Mouse (Mus musculus): ENCODE measurements around the gene Shroom3. TPM values are rescaled to one million over a fixed set of nuclear protein-coding genes. Genes with fewer than 3 reads are reported as not detected.

Gene Shroom3
- polyA plus RNA-seq, 1 experiment from 2014 or later, result 0.22 TPM

DNA sequence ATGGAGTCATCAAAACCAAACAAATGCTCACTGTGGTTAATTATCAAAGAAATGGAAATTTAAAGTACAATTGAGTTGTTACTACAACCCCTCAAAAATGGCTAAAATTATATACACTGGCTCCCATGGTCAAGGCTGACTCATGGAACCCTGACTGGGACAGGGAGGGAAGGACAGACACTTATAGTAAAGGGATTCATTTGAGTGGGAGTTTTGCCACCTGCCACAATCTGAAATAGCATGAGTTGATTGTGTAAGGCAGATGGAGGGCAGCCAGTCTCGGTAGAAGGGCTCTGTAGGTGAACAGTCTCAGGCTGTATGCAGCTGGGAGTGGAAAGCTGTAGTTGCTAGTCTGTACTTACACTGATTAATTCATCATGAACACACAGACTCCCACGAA, 297.6 kb downstream of the Shroom3 start:
- Histone ChIP-seq H3K27me3 (no peaks in the 10 kb centered on the region), H3K36me3 (replicated peaks) (no peaks in the 10 kb centered on the region), H3K9ac (no peak overlapping the region), H3K27ac (replicated peaks) (no peak overlapping the region), H3K4me1 (replicated peaks) (no peaks in the 10 kb centered on the region), H3K4me2 (no peak overlapping the region), H3K9me3 (replicated peaks) (no peaks in the 10 kb centered on the region), H3K4me3 (replicated peaks) (no peak overlapping the region)
- WGBS (ENCODE audit: insufficient replicate concordance), result 60% methylated on average over 2 of the region's 2 CpGs
- no peak for ATAC-seq (ENCODE audit: insufficient read depth)

DNA sequence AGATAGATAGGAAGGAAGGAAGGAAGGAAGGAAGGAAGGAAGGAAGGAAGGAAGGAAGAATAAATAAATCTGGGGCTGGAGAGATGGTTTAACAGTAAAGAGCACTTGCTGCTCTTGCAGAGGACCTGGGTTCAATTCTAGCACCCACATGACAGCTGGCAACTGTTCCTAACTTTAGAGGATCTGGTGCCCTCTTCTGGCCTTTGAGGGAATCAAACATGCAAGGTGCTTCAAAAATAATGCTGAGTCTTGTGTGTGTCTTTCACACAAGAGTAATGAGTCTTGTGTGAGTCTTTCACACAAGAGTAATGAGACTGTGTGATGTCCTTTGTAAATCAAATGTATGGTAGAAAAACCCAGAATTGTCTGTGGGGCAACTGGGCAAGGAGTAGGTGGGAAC, 299.4 kb downstream of the Shroom3 start:
- Histone ChIP-seq H3K36me3 (replicated peaks) (no peaks in the 10 kb centered on the region), H3K9me3 (replicated peaks) (no peaks in the 10 kb centered on the region), H3K4me3 (replicated peaks) (no peak overlapping the region), H3K4me2 (no peak overlapping the region), H3K9ac (no peak overlapping the region), H3K27me3 (no peaks in the 10 kb centered on the region), H3K4me1 (replicated peaks) (no peaks in the 10 kb centered on the region), H3K27ac (replicated peaks) (no peak overlapping the region)
- no peak for ATAC-seq (ENCODE audit: insufficient read depth)

GRCm38 (mm10) chr5:92983942-92984341, 300.7 kb downstream of the Shroom3 start:
- no peak overlapping the region for H3K27ac ChIP-seq (replicated peaks)
- no peak for ATAC-seq (ENCODE audit: insufficient read depth)
- 24% methylated on average over 2 of the region's 2 CpGs for WGBS (ENCODE audit: insufficient replicate concordance)
- no peaks in the 10 kb centered on the region for H3K27me3 ChIP-seq
- H3K4me3 ChIP-seq (replicated peaks), result no peak overlapping the region
- no peaks in the 10 kb centered on the region for H3K36me3 ChIP-seq (replicated peaks)
- H3K9me3 ChIP-seq (replicated peaks), result no peaks in the 10 kb centered on the region
- no peak overlapping the region for H3K9ac ChIP-seq
- no peak overlapping the region for H3K4me2 ChIP-seq
- H3K4me1 ChIP-seq (replicated peaks), result no peaks in the 10 kb centered on the region; the same call in 1 of the 2 replicates

DNA sequence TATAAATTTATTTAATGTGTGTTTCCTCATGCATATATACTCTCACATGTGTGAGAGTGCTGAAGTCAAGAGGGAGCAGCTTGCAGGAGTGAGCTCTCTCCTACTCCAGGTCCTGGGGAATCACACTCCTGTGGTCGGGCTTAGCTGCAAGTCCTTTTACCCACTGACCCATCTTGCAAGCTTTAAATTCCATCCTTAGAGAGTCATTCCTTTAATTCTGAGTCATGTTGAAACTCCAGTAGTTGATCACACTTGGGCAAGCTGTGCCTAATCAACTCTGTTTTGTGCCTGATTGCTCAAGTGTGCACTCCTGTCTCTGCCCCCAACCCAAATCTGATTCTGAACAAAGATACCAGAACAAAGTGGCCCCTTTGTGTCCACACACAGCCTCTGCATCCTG, 301.5 kb downstream of the Shroom3 start:
- Histone ChIP-seq H3K4me1 (replicated peaks) (no peaks in the 10 kb centered on the region; the same call in 1 of the 2 replicates), H3K27me3 (no peaks in the 10 kb centered on the region), H3K36me3 (replicated peaks) (no peaks in the 10 kb centered on the region), H3K4me2 (no peak overlapping the region), H3K27ac (replicated peaks) (no peak overlapping the region), H3K4me3 (replicated peaks) (no peak overlapping the region), H3K9me3 (replicated peaks) (no peaks in the 10 kb centered on the region), H3K9ac (no peak overlapping the region)
- no peak for ATAC-seq (ENCODE audit: insufficient read depth)
- WGBS (ENCODE audit: insufficient replicate concordance), result 47% methylated on average over 1 of the region's 1 CpGs

GRCm38 (mm10) chr5:92985391-92985790, 302.2 kb downstream of the Shroom3 start:
- Histone ChIP-seq H3K4me1 (replicated peaks) (no peaks in the 10 kb centered on the region; the same call in 1 of the 2 replicates), H3K4me3 (replicated peaks) (no peak overlapping the region), H3K9ac (no peak overlapping the region), H3K27me3 (no peaks in the 10 kb centered on the region), H3K9me3 (replicated peaks) (no peaks in the 10 kb centered on the region), H3K27ac (replicated peaks) (no peak overlapping the region), H3K36me3 (replicated peaks) (no peaks in the 10 kb centered on the region), H3K4me2 (no peak overlapping the region)
- ATAC-seq (ENCODE audit: insufficient read depth), result 0 out of 2 replicates have a peak, but pooled peaks have one; percentile 34
- 67% methylated on average over 2 of the region's 2 CpGs for WGBS (ENCODE audit: insufficient replicate concordance)

DNA sequence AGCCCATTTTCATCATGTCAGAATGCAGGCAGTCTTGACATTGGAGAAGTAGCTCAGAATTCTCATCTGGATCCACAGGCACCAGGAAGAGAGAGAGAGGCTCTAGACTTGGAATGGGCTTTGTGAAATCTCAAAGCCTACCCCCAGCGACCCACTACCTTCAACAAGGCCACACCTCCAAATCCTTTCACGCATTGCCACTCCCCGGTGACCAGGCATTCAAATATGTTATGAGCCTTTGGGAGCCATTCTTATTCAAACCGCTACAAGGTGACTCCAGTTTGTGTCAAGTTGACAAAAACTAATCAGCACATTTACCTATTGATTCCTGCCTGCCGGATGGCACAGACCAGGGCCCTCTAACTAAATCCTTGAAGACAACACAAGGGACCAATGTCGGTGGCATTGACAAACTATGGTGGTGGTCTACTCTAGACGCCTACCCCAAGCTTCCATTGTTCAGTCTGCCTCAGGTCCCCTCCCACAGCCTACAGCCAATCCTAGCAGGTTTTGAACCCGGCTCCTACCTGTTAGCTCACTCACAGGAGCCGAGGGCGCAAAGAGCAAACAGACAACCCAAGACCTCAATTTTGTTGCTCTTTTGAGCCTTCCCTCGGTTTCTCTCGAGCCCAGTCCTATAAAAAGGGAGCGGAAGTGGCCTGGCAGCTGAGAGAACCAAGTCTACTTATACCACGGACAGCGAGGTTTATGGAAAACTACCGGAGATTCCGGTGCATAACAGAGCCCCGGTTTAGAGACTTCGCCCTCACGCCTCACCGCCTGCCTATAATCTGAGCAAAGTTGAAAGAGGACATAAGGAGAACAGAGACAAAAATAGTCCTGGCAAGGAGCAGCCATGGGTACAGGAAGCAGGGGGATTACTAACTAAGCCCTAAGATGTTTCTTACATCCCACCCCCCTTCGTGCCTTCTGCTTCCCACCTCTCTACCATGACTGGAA, 303.7 kb downstream of the Shroom3 start:
- 75% methylated on average over 22 of the region's 22 CpGs for WGBS (ENCODE audit: insufficient replicate concordance)
- ATAC-seq (ENCODE audit: insufficient read depth), result no peak
- no peak overlapping the region for H3K27ac ChIP-seq (replicated peaks)
- H3K9me3 ChIP-seq (replicated peaks), result no peaks in the 10 kb centered on the region
- no peak overlapping the region for H3K4me2 ChIP-seq
- H3K9ac ChIP-seq, result no peak overlapping the region
- H3K36me3 ChIP-seq (replicated peaks), result no peaks in the 10 kb centered on the region
- H3K4me3 ChIP-seq (replicated peaks), result no peak overlapping the region
- no peaks in the 10 kb centered on the region for H3K27me3 ChIP-seq
- H3K4me1 ChIP-seq (replicated peaks), result no peaks in the 10 kb centered on the region; the same call in 1 of the 2 replicates

- Histone ChIP-seq H3K4me3 (replicated peaks) (no peak overlapping the region), H3K27me3 (no peaks in the 10 kb centered on the region), H3K4me1 (replicated peaks) (no peaks in the 10 kb centered on the region; the same call in 1 of the 2 replicates), H3K36me3 (replicated peaks) (no peaks in the 10 kb centered on the region), H3K9ac (no peak overlapping the region), H3K4me2 (no peak overlapping the region), H3K27ac (replicated peaks) (no peak overlapping the region), H3K9me3 (replicated peaks) (no peaks in the 10 kb centered on the region)
- WGBS (ENCODE audit: insufficient replicate concordance), result 52% methylated on average over 16 of the region's 16 CpGs
- no peak for ATAC-seq (ENCODE audit: insufficient read depth)
Measured at GRCm38 (mm10) chr5:92987891-92988768, 304.9 kb downstream of the Shroom3 start.

- no peak for ATAC-seq (ENCODE audit: insufficient read depth)
- Histone ChIP-seq H3K36me3 (replicated peaks) (no peaks in the 10 kb centered on the region), H3K4me1 (replicated peaks) (no peaks in the 10 kb centered on the region; the same call in 1 of the 2 replicates), H3K4me2 (no peak overlapping the region), H3K9me3 (replicated peaks) (no peaks in the 10 kb centered on the region), H3K27me3 (no peaks in the 10 kb centered on the region), H3K4me3 (replicated peaks) (no peak overlapping the region), H3K27ac (replicated peaks) (no peak overlapping the region), H3K9ac (no peak overlapping the region)
- 43% methylated on average over 15 of the region's 15 CpGs for WGBS (ENCODE audit: insufficient replicate concordance)
Measured at GRCm38 (mm10) chr5:92988769-92989356, 305.6 kb downstream of the Shroom3 start.

GRCm38 (mm10) chr5:92992106-92992505, 308.9 kb downstream of the Shroom3 start:
- no peak overlapping the region for H3K4me2 ChIP-seq
- H3K9ac ChIP-seq, result no peak overlapping the region
- 39% methylated on average over 3 of the region's 3 CpGs for WGBS (ENCODE audit: insufficient replicate concordance)
- no peaks in the 10 kb centered on the region for H3K27me3 ChIP-seq
- no peaks in the 10 kb centered on the region for H3K9me3 ChIP-seq (replicated peaks)
- H3K4me1 ChIP-seq (replicated peaks), result no peaks in the 10 kb centered on the region; the same call in 1 of the 2 replicates
- no peak overlapping the region for H3K27ac ChIP-seq (replicated peaks)
- H3K36me3 ChIP-seq (replicated peaks), result no peaks in the 10 kb centered on the region
- no peak for ATAC-seq (ENCODE audit: insufficient read depth)
- H3K4me3 ChIP-seq (replicated peaks), result no peak overlapping the region

DNA sequence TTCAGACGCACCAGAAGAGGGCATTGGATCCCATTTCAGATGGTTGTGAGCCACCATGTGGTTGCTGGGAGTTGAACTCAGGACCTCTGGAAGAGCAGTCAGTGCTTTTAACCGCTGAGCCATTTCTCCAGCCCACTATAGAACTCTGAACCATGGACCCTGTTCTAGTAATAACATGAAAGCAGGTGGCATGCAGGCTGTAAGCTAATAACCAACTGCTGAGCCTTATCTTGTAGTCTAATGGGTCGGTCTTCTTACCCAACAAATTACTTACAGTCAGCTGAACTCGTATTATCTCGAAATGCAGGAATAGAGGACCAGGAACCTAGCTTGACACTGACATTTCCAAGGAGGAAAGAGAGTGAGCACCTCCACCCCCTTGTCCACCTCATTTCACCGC, 311.1 kb downstream of the Shroom3 start:
- ATAC-seq (ENCODE audit: insufficient read depth), result no peak
- Histone ChIP-seq H3K36me3 (replicated peaks) (no peaks in the 10 kb centered on the region), H3K4me3 (replicated peaks) (no peak overlapping the region), H3K9me3 (replicated peaks) (no peaks in the 10 kb centered on the region), H3K4me2 (no peak overlapping the region), H3K27me3 (no peaks in the 10 kb centered on the region), H3K4me1 (replicated peaks) (no peaks in the 10 kb centered on the region), H3K9ac (no peak overlapping the region), H3K27ac (replicated peaks) (no peak overlapping the region)
- WGBS (ENCODE audit: insufficient replicate concordance), result 54% methylated on average over 6 of the region's 6 CpGs

DNA sequence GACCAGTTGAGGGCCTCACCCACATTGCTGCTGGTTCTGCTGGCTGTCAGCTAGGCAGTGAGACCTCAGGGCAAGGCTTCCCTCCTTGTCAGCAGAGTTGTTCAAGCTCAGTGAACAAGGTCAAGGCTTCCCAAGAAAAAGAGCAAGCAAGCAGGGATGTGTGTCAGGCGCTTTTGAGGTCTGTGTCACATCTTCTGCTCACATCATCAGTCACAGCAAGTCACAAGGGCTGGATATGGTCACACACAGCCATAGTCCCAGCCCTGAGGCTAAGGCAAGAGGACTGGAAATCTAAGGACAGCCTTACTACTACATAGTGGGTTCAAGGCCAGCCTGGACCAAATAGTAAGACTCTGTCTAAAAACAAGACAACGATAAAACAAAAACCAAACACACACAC, 311.6 kb downstream of the Shroom3 start:
- H3K4me3 ChIP-seq (replicated peaks), result no peak overlapping the region
- H3K4me1 ChIP-seq (replicated peaks), result no peaks in the 10 kb centered on the region
- no peak overlapping the region for H3K27ac ChIP-seq (replicated peaks)
- H3K27me3 ChIP-seq, result no peaks in the 10 kb centered on the region
- no peaks in the 10 kb centered on the region for H3K9me3 ChIP-seq (replicated peaks)
- WGBS (ENCODE audit: insufficient replicate concordance), result 70% methylated on average over 2 of the region's 2 CpGs
- H3K9ac ChIP-seq, result no peak overlapping the region
- H3K4me2 ChIP-seq, result no peak overlapping the region
- ATAC-seq (ENCODE audit: insufficient read depth), result no peak
- H3K36me3 ChIP-seq (replicated peaks), result no peaks in the 10 kb centered on the region
